Mouse (Mus musculus) adrenal gland (tissue): ENCODE results near the gene Crkl.

Experiments used
- intact Hi-C: fragments of 180-260 bp; cut with DNase I; formaldehyde crosslinking; loops from one replicate; pipeline ENCODE4 v1.15.1; 2025

The Crkl gene

DNA sequence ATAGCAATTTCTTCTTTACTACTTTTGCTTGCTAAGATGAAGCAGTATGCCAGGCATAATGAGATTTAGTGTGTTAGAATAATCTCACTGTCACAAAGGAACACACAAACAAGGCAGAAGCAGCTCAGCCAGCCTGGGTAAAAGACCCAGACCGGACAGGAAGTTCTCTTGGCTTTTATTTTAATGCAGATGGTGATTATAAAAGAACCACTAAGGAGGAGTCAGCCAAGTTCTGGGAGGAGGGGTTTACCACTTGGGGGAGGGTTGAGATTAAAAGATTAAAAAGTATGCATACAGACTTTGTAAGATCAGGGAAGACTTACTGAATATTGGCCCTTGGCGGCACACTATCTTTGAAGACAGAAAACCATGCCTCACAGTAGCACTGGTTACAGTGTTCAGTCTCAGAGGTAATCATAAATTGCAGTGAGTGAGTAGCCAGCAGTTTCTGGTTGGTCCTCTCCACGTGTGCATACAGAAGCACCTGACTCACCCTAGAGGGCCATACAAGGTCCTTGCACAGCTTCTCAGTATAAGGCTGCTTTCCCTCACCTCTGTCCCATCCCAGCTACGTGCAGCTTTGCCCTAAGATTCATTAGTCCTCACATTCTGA, 26.6 kb downstream of the Crkl start:
- intact Hi-C loops: no loop called here

- intact Hi-C loops: no loop called here
Measured at GRCm38 (mm10) chr16:17481465-17481864, 29.7 kb downstream of the Crkl start.

GRCm38 (mm10) chr16:17486505-17486904, 34.7 kb downstream of the Crkl start:
- intact Hi-C loops: no loop called here

DNA sequence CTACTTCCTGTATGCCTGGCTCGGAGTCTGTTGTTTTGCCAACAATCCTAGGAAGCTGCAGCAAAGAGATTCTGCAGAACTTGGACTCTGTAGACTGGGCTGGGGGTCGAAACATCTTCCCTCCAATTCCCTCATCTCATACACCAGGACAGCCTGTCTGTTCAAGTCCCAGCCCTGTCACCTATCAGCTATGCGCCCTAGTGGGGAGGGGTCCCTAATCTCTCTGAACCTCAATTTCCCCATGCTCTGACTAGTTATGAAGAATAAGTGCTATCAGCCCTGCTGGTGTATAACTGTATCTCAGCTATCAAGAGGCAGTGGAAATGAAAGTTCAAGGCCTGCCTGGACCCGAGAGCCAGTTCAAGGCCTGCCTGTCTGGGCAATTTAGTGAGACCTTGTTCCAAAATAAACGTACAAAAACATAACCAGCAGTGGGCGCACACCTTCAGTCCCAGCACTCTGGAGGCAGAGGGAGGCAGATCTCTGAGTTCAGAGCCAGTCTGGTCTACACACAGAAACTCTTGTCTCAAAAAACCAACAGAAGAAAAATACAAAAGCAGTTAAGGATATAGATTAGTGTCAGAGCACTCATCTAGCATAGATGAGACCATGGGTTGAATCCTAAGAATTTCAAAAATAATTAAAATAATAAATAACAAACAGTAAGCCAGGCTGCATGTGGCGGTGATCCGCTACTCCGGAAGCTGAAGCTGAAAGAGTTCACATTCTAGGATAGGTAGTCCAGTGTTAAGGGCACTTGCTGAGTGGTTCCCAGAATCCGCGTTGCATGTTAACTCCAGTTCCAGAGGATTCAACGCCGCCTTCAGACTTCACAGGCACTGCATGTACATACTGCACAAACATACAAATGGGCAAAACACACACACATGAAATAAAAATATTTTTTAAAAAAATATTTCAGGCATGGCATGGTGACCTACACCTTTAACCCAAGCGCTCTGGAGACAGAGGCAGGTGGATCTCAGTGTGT, 37.0 kb downstream of the Crkl start:
- intact Hi-C loops: no loop called here

DNA sequence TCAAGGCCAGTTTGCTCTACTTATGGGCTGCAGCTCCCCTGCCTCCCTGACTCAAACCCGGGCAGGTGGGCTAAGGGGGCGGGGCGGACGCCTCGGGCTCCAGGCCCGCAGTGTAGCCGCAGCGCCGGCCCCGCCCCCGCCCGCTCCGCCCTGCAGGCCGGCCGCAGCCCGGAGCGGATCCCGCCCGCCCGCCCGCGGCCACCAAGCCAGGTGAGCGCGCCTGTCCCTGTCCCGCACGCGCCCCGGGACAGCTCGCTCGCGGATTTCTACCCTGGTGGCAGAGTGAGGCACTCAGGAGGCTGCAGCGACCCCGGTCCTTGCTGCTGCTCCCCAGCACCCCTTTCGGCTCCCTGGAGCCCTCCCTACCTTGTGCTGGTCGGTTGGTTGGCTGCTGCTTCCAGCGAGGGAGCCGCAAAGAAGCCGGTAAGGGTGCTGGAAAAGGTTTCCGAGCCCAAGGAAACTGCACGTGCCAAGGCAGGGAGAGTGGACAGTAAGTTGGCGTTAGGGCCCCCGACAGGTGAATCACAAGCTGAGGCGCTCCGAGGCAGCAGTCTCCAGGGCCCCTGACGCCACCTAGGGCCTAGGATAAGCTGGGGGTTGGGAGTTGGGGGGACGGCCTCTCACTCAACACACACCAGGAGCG, 37.8 kb downstream of the Crkl start, which contains the start of gene Aifm3:
Gene Aifm3, plus strand, starts transcription at position 143 of the 643 bp plus-strand sequence.
- intact Hi-C loops: no loop called here

GRCm38 (mm10) chr16:17491154-17491553, 39.4 kb downstream of the Crkl start:
- intact Hi-C loops: no loop called here

GRCm38 (mm10) chr16:17491896-17492561, 40.2 kb downstream of the Crkl start:
- intact Hi-C loops: no loop called here

DNA sequence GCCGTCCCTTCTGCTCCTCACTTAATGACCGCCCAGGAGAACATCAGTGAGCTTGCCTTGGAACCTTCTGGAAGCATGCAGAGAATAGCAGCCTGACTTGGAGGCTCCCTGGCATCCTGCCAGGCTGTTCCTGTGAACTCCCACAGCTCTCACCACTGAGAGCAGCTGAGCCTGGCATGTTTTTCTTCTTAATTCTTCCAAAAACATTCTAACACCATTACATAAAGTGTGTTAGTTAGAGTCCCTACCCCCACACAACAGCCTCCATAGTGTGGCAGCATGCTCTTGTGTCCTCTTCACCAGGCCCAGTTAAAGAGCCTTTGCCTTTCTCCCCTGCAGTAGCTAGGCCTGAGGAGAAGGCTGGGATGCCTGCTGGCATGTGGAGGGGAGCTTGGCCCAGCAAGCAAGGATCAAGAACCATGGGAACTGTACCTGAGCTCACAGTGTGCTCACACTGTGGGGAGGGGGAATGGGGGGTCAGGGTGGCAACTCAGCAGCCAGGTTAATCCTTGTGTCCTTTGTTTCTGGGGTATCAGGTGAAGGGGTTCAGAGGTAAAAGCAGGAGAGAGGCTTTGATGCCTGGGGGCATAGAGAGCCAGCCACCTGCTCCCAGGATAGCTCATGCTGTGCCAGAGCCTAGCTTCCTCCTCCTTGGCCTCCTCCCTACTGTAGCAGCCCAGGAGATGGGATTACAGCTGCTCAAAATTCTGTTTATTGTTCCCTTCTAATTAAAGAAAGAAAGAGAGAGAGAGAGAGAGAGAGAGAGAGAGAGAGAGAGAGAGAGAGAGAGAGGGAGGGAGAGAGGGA, 44.9 kb downstream of the Crkl start:
- intact Hi-C loops: no loop called here

DNA sequence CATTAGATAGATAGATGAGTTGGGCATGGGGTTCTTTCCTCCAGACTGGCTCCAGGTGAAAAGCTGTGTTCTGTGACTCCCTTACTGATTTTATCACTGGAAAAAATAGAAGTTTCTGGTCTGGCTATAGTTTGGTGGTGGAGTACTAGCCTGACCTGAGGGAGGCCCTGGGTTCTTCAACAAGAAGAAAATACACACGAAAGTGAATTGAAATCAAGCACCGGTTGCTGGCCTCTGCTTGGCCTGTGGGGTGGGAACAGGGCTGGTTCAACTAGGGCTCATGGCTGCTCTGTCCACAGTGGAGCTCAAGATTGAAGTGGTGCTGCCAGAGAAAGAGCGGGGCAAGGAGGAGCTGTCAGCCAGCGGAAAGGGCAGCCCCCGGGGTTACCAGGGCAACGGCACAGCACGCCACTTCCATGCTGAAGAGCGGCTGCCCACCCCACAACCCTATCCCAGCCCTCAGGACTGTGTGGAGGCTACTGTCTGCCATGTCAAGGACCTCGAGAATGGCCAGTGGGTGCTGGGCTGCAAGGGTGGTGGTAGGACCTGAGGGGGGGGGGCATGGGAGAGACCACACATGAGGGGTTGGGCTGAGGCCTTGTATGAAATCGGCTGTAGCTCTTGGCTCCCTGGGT, 47.6 kb downstream of the Crkl start:
- intact Hi-C loops: no loop called here

GRCm38 (mm10) chr16:17502681-17503080, 50.9 kb downstream of the Crkl start:
- intact Hi-C loops: no loop called here

DNA sequence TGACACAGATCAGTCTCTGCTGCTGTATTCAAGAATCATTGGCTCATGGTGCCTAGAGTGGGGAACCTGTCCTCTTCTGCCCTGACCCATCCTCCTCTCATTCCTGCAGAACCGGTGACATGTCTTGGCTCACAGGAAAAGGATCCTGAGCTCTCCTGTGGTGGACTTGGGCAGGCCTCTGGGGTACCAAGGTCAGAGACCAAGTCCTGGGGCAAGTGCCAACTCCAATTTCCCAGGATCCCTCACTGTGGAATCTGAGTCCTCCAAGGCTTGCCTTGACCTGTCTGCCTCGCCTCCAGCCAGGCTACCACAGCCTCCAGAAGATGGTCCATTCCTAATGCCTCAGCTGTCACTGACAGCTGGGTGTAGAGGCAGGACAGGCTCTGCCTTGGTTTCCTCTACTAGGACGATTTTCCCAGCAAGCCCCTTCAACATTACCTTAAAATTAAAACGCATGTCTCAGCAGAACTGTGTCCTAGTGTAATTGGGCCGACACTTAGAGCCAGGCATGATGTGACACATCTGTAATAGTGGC, 55.3 kb downstream of the Crkl start:
- intact Hi-C loops: loop anchor here (5.0 kb wide), 1 partner anchor 35 kb away; no protein-coding TSS in a partner anchor

- intact Hi-C loops: loop anchor here (5.0 kb wide), 1 partner anchor 36 kb away; no protein-coding TSS in a partner anchor
Measured at GRCm38 (mm10) chr16:17508031-17508430, 56.2 kb downstream of the Crkl start.

- intact Hi-C loops: loop anchor here (5.0 kb wide), 1 partner anchor 36 kb away; no protein-coding TSS in a partner anchor
Measured at GRCm38 (mm10) chr16:17508546-17509239, 56.9 kb downstream of the Crkl start, which contains the start of gene Lztr1. Gene Lztr1, plus strand, starts transcription at chr16:17508688.

GRCm38 (mm10) chr16:17509240-17509597, 57.4 kb downstream of the Crkl start:
- intact Hi-C loops: loop anchor here (5.0 kb wide), 1 partner anchor 37 kb away; no protein-coding TSS in a partner anchor

DNA sequence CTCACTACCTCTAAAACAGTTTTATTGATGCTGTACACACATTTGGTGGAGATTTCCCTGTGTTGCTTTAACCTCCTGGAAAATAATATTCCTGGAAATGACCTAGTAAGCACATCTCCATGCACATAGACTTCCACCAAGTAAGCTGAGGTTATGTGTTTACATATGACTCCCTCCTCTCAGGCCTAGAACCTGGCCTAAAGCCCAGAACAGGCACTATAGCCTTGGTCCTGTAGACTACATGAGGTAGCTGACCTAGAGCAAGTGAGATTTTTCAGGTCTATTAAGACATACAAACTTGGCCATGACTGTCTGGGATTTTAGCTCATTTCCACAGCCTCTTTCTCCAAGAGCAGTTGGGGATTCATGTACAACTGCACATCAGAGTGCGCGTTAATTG, 58.4 kb downstream of the Crkl start:
- intact Hi-C loops: no loop called here

DNA sequence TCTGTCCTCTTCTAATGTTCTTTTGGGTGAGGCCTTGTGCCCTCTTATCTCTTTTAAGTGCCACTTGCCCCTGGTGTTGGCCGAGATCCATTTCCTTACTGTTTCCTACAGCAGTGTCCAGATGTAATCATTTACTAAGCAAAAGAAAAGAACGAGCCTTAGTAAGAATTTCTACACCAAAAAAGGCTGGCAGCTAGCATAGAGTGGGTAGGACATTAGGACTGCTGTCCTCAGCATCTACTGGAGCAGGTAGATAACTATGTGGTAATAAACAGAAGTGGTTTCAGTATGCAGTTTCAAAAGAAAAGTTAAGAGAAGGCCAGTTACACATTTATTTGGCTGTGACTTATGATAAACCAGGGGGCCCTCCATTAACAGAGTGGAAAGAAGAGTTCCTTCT, 58.9 kb downstream of the Crkl start:
- intact Hi-C loops: no loop called here

- intact Hi-C loops: no loop called here
Measured at GRCm38 (mm10) chr16:17511431-17511830, 59.6 kb downstream of the Crkl start.

- intact Hi-C loops: no loop called here
Measured at GRCm38 (mm10) chr16:17518910-17519309, 67.1 kb downstream of the Crkl start.

- intact Hi-C loops: no loop called here
Measured at GRCm38 (mm10) chr16:17524156-17524555, 72.4 kb downstream of the Crkl start.
